Mouse (Mus musculus): ENCODE results near the gene Pkn1. TPM values are rescaled to one million over a fixed set of nuclear protein-coding genes. Genes with fewer than 3 reads are reported as not detected.
A peak's percentile ranks its signal among the peaks of the same experiment; 100 is the strongest.

Pkn1 gene
- polyA plus RNA-seq, 1 experiment = 174 TPM

DNA sequence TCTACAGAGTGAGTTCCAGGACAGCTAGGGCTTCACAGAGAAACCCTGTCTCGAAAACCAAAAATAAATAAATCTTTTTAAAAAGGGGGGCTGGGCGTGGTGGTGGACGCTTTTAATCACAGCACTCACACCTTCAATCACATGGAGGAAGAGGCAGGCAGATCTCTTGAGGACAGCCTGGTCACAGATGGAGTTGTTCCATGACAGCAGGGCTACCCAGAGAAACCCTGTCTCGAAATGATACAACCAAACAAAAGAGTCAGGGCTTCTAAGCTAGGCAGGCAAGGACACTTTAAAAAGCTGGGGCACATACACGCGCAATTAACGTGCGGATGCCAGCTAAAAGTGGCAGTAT is 15.7 kb upstream of the Pkn1 start:
- Histone ChIP-seq H3K4me3 (ENCODE audit: insufficient read depth, low read length) (peak overlapping the region; percentile 37), H3K4me1 (ENCODE audit: control insufficient read depth, insufficient read depth, low read length) (peaks cover 15% of the 10 kb centered on the region), H3K27ac (ENCODE audit: insufficient read depth, low read depth, low read length) (peak overlapping the region; percentile 71)
- no peak for TF ChIP-seq POLR2A (IDR thresholded peaks at IDR 0.05; ENCODE audit: borderline replicate concordance, low read depth, low read length)
- TF ChIP-seq CTCF (IDR thresholded peaks at IDR 0.05; ENCODE audit: low read depth, low read length) = no peak

DNA sequence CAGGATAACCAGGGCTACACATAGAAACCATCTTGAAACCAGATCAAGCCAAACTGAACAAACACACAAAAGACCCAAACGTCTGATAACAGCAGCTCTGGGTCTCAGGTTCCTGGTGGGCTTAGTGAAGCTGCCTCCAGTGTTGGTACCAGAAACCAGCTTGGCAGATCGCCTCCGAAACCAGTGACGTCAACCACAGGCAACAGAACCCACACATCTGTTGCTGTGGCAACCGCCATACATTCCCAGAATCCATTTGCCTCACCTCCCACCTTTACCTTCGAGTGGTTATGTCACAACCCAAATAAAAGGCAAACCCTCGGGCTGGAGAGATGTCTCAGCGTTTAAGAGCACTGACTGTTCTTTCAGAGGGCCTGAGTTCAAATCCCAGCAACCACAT is 8.6 kb upstream of the Pkn1 start:
- Histone ChIP-seq H3K4me1 (ENCODE audit: control insufficient read depth, insufficient read depth, low read length) (no peaks in the 10 kb centered on the region; the same call in 1 of the 2 replicates), H3K27ac (ENCODE audit: insufficient read depth, low read depth, low read length) (no peak overlapping the region), H3K4me3 (ENCODE audit: insufficient read depth, low read length) (no peak overlapping the region)
- TF ChIP-seq CTCF (IDR thresholded peaks at IDR 0.05; ENCODE audit: low read depth, low read length) (no peak), POLR2A (IDR thresholded peaks at IDR 0.05; ENCODE audit: borderline replicate concordance, low read depth, low read length) (no peak)

DNA sequence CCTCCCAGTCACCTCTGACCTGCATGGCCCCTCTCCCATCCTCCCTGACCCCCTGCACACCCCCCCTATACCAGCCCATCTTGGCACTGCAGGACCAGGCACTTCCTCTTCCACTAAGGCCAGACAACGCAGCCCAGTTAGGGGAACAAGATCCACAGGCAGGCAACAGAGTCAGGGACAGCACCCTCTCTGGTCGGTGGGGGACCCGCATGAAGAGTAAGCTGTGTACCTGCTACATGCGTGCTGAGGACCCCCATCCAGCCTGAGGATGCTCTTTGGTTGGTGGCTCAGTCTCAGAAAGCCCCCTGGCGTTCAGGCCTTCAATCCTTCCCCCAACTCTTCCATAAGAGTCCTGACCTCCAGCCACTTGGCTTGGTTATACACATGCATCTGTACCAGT is 7.4 kb upstream of the Pkn1 start:
- Histone ChIP-seq H3K4me1 (ENCODE audit: control insufficient read depth, insufficient read depth, low read length) (no peaks in the 10 kb centered on the region; the same call in 1 of the 2 replicates), H3K4me3 (ENCODE audit: insufficient read depth, low read length) (no peak overlapping the region), H3K27ac (ENCODE audit: insufficient read depth, low read depth, low read length) (no peak overlapping the region)
- TF ChIP-seq CTCF (IDR thresholded peaks at IDR 0.05; ENCODE audit: low read depth, low read length) (no peak), POLR2A (IDR thresholded peaks at IDR 0.05; ENCODE audit: borderline replicate concordance, low read depth, low read length) (no peak)

DNA sequence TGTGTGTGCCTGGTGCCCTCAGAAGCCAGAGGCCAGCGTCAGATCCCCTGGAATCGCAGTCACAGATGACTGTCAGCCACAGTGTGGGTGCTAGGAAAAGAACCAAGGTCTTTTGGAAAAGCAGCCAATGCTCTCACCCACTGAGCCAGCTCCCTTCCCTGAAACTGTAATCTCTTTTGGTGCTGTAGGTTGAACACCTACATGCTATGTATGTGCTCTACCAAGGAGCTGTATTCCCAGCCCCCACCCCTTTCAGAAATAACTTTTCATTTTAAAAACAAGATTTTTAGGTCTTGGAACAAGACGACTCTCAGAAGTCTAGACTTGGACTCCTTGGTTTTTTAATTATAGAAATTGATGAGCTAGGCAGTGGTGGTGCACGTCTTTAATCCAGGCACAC is 4.4 kb upstream of the Pkn1 start:
- TF ChIP-seq CTCF (IDR thresholded peaks at IDR 0.05; ENCODE audit: low read depth, low read length) (no peak), POLR2A (IDR thresholded peaks at IDR 0.05; ENCODE audit: borderline replicate concordance, low read depth, low read length) (no peak)
- H3K4me1 ChIP-seq (ENCODE audit: control insufficient read depth, insufficient read depth, low read length) = peaks cover 12% of the 10 kb centered on the region
- no peak overlapping the region for H3K4me3 ChIP-seq (ENCODE audit: insufficient read depth, low read length)
- no peak overlapping the region for H3K27ac ChIP-seq (ENCODE audit: insufficient read depth, low read depth, low read length)

DNA sequence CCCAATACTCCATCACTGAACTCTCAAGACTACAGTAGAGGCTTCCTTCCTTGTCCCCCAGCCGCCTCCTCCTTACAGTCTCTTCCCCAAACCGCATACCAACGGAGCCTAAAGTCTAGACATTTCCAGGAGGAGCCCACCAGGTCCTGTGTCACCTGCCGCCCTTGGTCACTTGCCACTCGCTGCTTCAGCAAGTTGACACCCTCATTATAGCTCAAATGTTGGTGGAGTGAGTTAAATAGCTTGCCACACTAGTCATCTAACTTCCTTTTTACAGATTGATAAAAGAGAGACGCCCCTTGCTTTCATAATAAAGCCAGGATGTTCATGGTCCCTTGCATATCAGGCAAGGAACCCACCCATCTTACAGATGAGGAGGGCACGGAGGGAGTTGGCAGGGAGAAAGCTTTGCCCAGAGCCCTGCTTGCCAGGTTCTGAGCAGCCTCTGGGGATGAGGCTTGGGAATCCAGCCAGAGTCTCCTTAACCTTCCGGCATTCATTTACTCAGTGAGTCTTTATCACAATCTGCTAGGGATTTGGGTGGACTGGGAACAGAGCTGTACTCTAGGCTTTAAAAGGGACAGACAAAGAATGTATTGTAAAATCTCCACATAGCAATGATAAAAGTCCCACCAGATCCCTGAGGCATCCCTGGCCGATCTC is 1.6 kb upstream of the Pkn1 start:
- H3K27ac ChIP-seq (ENCODE audit: insufficient read depth, low read depth, low read length) = no peak overlapping the region
- peaks cover 21% of the 10 kb centered on the region for H3K4me1 ChIP-seq (ENCODE audit: control insufficient read depth, insufficient read depth, low read length)
- no peak overlapping the region for H3K4me3 ChIP-seq (ENCODE audit: insufficient read depth, low read length)
- no peak for TF ChIP-seq CTCF (IDR thresholded peaks at IDR 0.05; ENCODE audit: low read depth, low read length)
- no peak for TF ChIP-seq POLR2A (IDR thresholded peaks at IDR 0.05; ENCODE audit: borderline replicate concordance, low read depth, low read length)

DNA sequence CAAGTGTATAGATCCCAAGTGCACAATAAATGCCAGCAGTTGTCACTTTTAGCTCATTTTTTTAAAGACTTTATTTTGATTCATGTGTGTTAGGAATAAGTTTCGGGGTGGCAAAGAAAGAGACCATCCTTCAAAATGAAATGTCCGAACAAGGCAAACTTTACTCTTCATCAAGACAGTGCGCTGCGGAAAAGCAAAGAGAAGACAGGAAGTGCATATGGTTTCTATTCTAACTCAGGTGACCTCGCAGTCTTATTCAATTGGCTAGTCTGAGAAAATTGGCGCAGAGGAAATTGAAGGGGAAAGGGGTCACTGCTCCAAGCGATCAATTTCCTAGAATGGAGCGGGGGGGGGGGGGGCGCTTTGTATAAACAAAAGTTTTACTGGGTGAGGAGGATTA is 587 bp upstream of the Pkn1 start:
- Histone ChIP-seq H3K4me1 (ENCODE audit: control insufficient read depth, insufficient read depth, low read length) (peaks cover 28% of the 10 kb centered on the region), H3K4me3 (ENCODE audit: insufficient read depth, low read length) (peak overlapping the region; percentile 82), H3K27ac (ENCODE audit: insufficient read depth, low read depth, low read length) (peak overlapping the region; percentile 75)
- no peak for TF ChIP-seq CTCF (IDR thresholded peaks at IDR 0.05; ENCODE audit: low read depth, low read length)
- no peak for TF ChIP-seq POLR2A (IDR thresholded peaks at IDR 0.05; ENCODE audit: borderline replicate concordance, low read depth, low read length)

DNA sequence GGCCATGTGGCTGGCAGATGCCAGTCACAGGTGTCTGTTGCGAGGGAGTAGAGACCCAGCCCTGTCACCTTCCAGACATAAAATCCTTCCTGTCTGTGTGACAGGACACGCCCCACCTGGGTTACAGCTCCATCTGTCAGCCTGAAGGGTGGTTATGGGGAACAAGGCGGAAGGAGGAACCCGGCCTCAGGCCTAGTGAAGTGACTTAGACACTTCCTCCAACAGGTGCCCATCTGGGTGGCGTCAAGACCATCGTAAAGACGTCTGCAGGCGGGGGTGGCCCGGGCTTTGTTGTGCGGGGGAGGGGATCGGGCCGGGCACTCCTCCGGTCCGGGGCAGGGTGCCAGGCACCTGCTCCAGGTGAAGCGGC is 703 bp downstream of the Pkn1 start:
- Histone ChIP-seq H3K4me1 (ENCODE audit: control insufficient read depth, insufficient read depth, low read length) (peaks cover 37% of the 10 kb centered on the region), H3K4me3 (ENCODE audit: insufficient read depth, low read length) (peak overlapping the region; percentile 96), H3K27ac (ENCODE audit: insufficient read depth, low read depth, low read length) (peak overlapping the region; percentile 87)
- TF ChIP-seq CTCF (IDR thresholded peaks at IDR 0.05; ENCODE audit: low read depth, low read length) (no peak), POLR2A (IDR thresholded peaks at IDR 0.05; ENCODE audit: borderline replicate concordance, low read depth, low read length) (no peak)

DNA sequence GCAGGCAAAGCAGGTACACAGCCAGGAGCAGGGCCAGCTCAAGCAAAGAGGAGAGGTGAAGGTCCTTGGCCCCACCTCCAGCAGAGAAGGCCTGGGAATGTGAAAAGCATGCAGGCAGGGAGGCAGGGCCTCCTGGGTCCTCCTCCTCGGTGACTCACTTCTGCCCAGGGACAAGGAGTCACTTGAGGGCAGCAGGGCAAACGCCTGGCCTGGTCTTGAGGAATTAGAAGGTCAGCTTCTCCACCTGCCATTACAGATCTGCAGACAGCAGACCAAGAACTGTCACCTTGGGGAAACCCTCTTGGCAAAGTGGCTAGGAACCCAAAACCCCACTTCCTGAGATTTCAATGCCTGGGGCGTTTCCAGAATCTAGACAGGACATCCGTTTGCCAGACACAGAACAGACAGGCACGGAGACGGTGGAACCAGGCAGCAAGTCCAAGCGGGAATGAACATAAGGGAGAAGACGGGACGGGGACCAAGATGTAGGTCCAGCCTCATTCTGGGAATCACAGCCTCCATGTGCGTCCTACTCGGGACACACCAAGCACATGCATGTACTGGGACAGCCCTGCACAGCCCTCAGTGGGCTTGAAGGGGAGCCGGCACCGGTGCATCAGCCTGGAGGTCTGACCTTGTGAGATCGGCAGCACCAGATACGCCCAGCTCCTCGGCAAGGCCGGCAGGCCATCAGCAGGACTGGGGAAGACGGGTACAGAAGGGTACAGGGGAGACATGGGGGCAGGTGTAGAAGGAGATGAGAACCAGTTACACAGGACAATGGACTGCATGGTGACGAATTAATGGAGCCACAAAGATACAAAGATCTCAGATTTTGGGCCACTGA is 1.4 kb downstream of the Pkn1 start:
- Histone ChIP-seq H3K4me1 (ENCODE audit: control insufficient read depth, insufficient read depth, low read length) (peaks cover 44% of the 10 kb centered on the region), H3K4me3 (ENCODE audit: insufficient read depth, low read length) (peak overlapping the region; percentile 96), H3K27ac (ENCODE audit: insufficient read depth, low read depth, low read length) (peak overlapping the region; percentile 87)
- TF ChIP-seq CTCF (IDR thresholded peaks at IDR 0.05; ENCODE audit: low read depth, low read length) (no peak), POLR2A (IDR thresholded peaks at IDR 0.05; ENCODE audit: borderline replicate concordance, low read depth, low read length) (no peak)

DNA sequence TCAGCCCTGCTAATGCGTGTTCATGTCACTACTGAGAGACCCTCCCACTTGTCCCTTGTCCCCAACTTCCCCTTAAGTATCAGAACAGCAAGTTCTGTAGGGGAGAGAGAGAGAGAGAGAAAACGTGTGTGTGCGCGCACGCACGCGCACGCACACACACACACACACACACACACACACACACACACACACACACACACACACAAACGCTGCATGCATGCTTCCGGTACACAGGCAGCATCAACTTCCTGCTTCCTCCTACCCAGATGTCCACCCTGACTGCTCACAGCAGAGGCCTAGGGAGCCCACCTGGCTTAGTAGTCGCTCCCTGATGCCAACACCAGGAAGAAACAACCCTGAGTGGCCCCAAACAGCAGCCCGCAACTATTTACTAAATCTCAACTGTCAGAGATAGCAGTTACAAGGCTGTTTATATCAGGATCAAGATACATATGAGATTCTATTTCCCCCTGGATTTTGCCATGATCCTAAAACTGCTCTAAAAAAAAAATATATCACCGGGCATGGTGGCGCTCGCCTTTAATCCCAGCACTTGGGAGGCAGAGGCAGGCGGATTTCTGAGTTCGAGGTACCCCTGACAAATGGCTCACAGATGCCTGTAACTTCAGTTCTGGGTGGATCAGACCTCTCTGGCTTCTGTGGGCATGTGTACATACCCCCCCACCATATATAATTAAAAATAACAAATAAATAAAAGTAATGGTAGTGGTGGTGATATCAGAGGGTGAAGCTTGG is 3.5 kb downstream of the Pkn1 start:
- Histone ChIP-seq H3K27ac (ENCODE audit: insufficient read depth, low read depth, low read length) (peak overlapping the region; percentile 98), H3K4me1 (ENCODE audit: control insufficient read depth, insufficient read depth, low read length) (peaks cover 42% of the 10 kb centered on the region), H3K4me3 (ENCODE audit: insufficient read depth, low read length) (peak overlapping the region; percentile 21)
- TF ChIP-seq POLR2A (IDR thresholded peaks at IDR 0.05; ENCODE audit: borderline replicate concordance, low read depth, low read length) (no peak), CTCF (IDR thresholded peaks at IDR 0.05; ENCODE audit: low read depth, low read length) (no peak)
